Mouse (Mus musculus): Measurements from ENCODE around the gene Satb2.

GRCm38 (mm10) chr1:56983771-56984482, 5.5 kb upstream of the Satb2 start:
- TF ChIP-seq TAL1 (IDR thresholded peaks at IDR 0.05; ENCODE audit: low read length) (no peak), GATA1 (IDR thresholded peaks at IDR 0.05; ENCODE audit: low read length) (no peak)

Measured in erythroblast, embryonic 14.5 days (primary cell).